Mouse (Mus musculus): ENCODE data around the gene Ascl4. TPM values are rescaled to one million over a fixed set of nuclear protein-coding genes. Genes with fewer than 3 reads are reported as not detected.

Gene Ascl4
- total and polyA plus RNA-seq, 2 experiments from 2014 or later, result 0.44 to 0.70 TPM

- Histone ChIP-seq H3K27ac (ENCODE audit: low read depth, low read length) (no peak overlapping the region), H3K4me1 (ENCODE audit: insufficient read depth, low read length) (peaks cover 9% of the 10 kb centered on the region; the same call in 1 of the 2 replicates), H3K27me3 (ENCODE audit: insufficient read depth, low read length) (no peaks in the 10 kb centered on the region), H3K9me3 (ENCODE audit: low read length) (no peaks in the 10 kb centered on the region), H3K4me3 (ENCODE audit: low read depth, low read length) (no peak overlapping the region), H3K4me2 (ENCODE audit: low read depth, low read length, poor library complexity, severe bottlenecking) (no peak overlapping the region), H3K36me3 (ENCODE audit: insufficient read depth, low read length) (0 out of 2 replicates have a peak, but pooled peaks cover under 1% of the 10 kb centered on the region), H3K9ac (replicated peaks; ENCODE audit: low read length, poor library complexity, severe bottlenecking) (no peak overlapping the region)
- 95% methylated on average over 11 of the region's 11 CpGs for WGBS
- DNase-seq (ENCODE audit: low spot score) (no peak), ATAC-seq (ENCODE audit: low FRiP score) (no peak)
- no peak for TF ChIP-seq CTCF (IDR thresholded peaks at IDR 0.05)
Measured at GRCm38 (mm10) chr10:85929962-85930361, 2.5 kb downstream of the Ascl4 start.

GRCm38 (mm10) chr10:85936280-85936965, 8.9 kb downstream of the Ascl4 start:
- DNase-seq (ENCODE audit: low spot score) (no peak), ATAC-seq (ENCODE audit: low FRiP score) (no peak)
- Histone ChIP-seq H3K9me3 (ENCODE audit: low read length) (no peaks in the 10 kb centered on the region), H3K9ac (replicated peaks; ENCODE audit: low read length, poor library complexity, severe bottlenecking) (no peak overlapping the region), H3K36me3 (ENCODE audit: insufficient read depth, low read length) (peaks cover 50% of the 10 kb centered on the region), H3K27me3 (ENCODE audit: insufficient read depth, low read length) (no peaks in the 10 kb centered on the region), H3K4me2 (ENCODE audit: low read depth, low read length, poor library complexity, severe bottlenecking) (no peak overlapping the region), H3K4me1 (ENCODE audit: insufficient read depth, low read length) (no peaks in the 10 kb centered on the region), H3K4me3 (ENCODE audit: low read depth, low read length) (no peak overlapping the region), H3K27ac (ENCODE audit: low read depth, low read length) (no peak overlapping the region)
- 97% methylated on average over 6 of the region's 6 CpGs for WGBS
- no peak for TF ChIP-seq CTCF (IDR thresholded peaks at IDR 0.05)

DNA sequence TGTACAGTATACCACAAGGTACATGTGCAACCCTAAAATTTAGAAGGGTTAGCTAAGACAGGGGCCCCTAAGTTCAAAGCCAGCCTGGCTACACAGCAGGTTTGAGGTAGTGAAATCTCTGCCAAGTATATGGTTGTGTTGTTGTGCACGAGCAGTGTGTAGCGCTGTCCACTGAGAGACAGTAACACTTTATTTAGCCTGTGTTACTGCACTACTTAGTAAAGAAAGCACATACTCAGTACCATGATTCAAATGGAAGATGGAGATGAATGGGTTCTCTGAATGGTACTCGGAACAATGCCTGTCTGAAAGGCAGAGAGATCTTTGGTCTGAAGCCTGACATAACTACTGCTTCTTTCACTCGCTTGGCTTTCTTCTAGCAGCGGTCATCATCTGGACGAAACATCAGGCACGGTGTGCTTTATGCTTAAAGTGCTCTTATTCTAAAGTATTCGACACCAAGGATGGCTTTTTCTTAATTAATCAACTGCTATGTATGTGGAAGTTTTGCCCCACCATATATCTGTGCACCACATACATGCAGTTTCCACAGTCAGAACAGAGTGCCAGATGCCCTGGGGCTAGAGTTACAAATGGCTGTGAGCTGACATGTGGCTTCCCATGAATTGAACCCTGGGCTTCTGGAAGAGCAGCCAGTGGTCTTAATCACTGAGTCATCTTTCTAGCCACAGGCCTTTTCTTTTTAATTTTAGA, 21.2 kb downstream of the Ascl4 start:
- peak; percentile 36 for DNase-seq (ENCODE audit: low spot score)
- TF ChIP-seq CTCF (IDR thresholded peaks at IDR 0.05), result no peak
- Histone ChIP-seq H3K9ac (replicated peaks; ENCODE audit: low read length, poor library complexity, severe bottlenecking) (no peak overlapping the region), H3K4me3 (ENCODE audit: low read depth, low read length) (no peak overlapping the region), H3K27ac (ENCODE audit: low read depth, low read length) (no peak overlapping the region), H3K36me3 (ENCODE audit: insufficient read depth, low read length) (peaks cover 65% of the 10 kb centered on the region), H3K27me3 (ENCODE audit: insufficient read depth, low read length) (no peaks in the 10 kb centered on the region), H3K4me1 (ENCODE audit: insufficient read depth, low read length) (no peaks in the 10 kb centered on the region), H3K4me2 (ENCODE audit: low read depth, low read length, poor library complexity, severe bottlenecking) (no peak overlapping the region), H3K9me3 (ENCODE audit: low read length) (no peaks in the 10 kb centered on the region)
- no peak for ATAC-seq (ENCODE audit: low FRiP score)
- 86% methylated on average over 8 of the region's 8 CpGs for WGBS

DNA sequence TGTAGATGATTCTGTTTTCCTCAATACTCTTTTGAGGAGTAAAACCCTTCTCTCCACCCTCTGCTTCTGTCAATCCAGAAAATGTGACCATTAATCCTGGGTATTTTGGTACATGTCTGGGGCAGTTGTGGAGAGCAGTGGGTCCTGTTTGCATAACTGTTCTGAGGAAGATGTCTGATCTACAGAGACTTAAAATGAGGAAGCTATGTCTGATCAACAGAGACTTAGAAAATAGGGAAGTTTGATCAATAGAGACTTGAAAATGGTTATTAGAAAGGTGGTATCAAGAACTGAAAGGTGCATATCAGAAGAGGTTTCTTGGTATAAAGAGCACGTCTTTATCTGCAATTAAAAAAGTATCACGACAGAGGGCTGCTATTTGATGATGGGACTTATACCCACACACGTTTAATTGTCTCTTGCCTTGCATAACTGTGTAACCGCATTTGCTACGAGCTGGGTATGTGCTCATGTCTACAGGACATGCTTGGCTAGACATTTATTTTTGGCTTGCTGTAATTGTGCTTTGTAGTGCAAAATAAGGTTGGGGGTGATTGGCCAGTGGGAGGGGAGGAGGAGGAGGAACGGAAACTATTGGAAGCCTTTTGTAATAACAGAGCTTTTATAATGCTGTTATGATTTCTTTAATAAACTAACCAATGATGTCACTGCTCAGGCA, 24.4 kb downstream of the Ascl4 start:
- no peaks in the 10 kb centered on the region for H3K27me3 ChIP-seq (ENCODE audit: insufficient read depth, low read length)
- no peak overlapping the region for H3K4me2 ChIP-seq (ENCODE audit: low read depth, low read length, poor library complexity, severe bottlenecking)
- no peak for TF ChIP-seq CTCF (IDR thresholded peaks at IDR 0.05)
- no peak overlapping the region for H3K9ac ChIP-seq (replicated peaks; ENCODE audit: low read length, poor library complexity, severe bottlenecking)
- H3K9me3 ChIP-seq (ENCODE audit: low read length), result no peaks in the 10 kb centered on the region
- no peak overlapping the region for H3K4me3 ChIP-seq (ENCODE audit: low read depth, low read length)
- no peak for ATAC-seq (ENCODE audit: low FRiP score)
- H3K27ac ChIP-seq (ENCODE audit: low read depth, low read length), result no peak overlapping the region
- DNase-seq (ENCODE audit: low spot score), result no peak
- peaks cover 43% of the 10 kb centered on the region for H3K36me3 ChIP-seq (ENCODE audit: insufficient read depth, low read length)
- WGBS, result 92% methylated on average over 6 of the region's 6 CpGs
- peaks cover 3% of the 10 kb centered on the region; the same call in 1 of the 2 replicates for H3K4me1 ChIP-seq (ENCODE audit: insufficient read depth, low read length)

- no peaks in the 10 kb centered on the region for H3K9me3 ChIP-seq (ENCODE audit: low read length)
- DNase-seq (ENCODE audit: low spot score) (no peak), ATAC-seq (ENCODE audit: low FRiP score) (no peak)
- no peak overlapping the region for H3K27ac ChIP-seq (ENCODE audit: low read depth, low read length)
- H3K4me1 ChIP-seq (ENCODE audit: insufficient read depth, low read length), result peaks cover 3% of the 10 kb centered on the region; the same call in 1 of the 2 replicates
- H3K27me3 ChIP-seq (ENCODE audit: insufficient read depth, low read length), result no peaks in the 10 kb centered on the region
- H3K9ac ChIP-seq (replicated peaks; ENCODE audit: low read length, poor library complexity, severe bottlenecking), result no peak overlapping the region
- no peak overlapping the region for H3K4me2 ChIP-seq (ENCODE audit: low read depth, low read length, poor library complexity, severe bottlenecking)
- 92% methylated on average over 3 of the region's 3 CpGs for WGBS
- no peak overlapping the region for H3K4me3 ChIP-seq (ENCODE audit: low read depth, low read length)
- no peak for TF ChIP-seq CTCF (IDR thresholded peaks at IDR 0.05)
- peaks cover 32% of the 10 kb centered on the region for H3K36me3 ChIP-seq (ENCODE audit: insufficient read depth, low read length)
Measured at GRCm38 (mm10) chr10:85953401-85953800, 25.9 kb downstream of the Ascl4 start.
